Mouse (Mus musculus) left cerebral cortex, adult 8-10 months (tissue): ENCODE results near the gene Gpr101. TPM values are rescaled to one million over a fixed set of nuclear protein-coding genes. Genes with fewer than 3 reads are reported as not detected.

ENCODE experiments used
- DNase-seq, 2 experiments: peaks; one replicate each; pipeline ENCODE4 v3.0.0; 2022; ENCODE audit warnings: low spot score in 2 of 2
- total RNA-seq, 4 experiments: library from RNA; stranded (reverse); gene quantifications; 2 replicates each; pipeline ENCODE4 v1.2.4; 2022

Gene Gpr101
- 1 to 10 TPM; 2.1 to 5.3 (median 4.8) TPM for total RNA-seq

DNA sequence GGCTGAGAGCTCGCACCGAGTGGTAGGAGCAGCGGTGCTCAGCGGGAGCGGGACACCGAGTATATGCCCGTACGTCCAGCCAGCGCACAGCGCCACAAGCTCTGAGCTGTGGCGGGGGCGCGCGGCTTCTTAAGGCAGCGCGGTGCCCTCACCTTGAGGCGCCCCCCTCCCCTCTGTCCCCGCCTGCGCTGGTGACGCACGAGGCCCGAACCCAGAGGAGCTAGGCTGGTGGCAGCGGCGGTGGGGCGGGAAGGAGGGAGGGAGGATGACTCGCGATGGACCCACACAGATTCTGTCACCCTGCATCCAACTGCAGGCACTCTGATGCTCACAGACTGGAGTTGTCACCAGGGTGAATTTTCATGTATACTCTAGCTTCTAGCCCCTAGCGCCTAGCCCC lies at the start of gene Gpr101:
Gene Gpr101 (minus strand): TSS at position 124 of the 400 bp plus-strand sequence.
- DNase-seq = no peak

DNA sequence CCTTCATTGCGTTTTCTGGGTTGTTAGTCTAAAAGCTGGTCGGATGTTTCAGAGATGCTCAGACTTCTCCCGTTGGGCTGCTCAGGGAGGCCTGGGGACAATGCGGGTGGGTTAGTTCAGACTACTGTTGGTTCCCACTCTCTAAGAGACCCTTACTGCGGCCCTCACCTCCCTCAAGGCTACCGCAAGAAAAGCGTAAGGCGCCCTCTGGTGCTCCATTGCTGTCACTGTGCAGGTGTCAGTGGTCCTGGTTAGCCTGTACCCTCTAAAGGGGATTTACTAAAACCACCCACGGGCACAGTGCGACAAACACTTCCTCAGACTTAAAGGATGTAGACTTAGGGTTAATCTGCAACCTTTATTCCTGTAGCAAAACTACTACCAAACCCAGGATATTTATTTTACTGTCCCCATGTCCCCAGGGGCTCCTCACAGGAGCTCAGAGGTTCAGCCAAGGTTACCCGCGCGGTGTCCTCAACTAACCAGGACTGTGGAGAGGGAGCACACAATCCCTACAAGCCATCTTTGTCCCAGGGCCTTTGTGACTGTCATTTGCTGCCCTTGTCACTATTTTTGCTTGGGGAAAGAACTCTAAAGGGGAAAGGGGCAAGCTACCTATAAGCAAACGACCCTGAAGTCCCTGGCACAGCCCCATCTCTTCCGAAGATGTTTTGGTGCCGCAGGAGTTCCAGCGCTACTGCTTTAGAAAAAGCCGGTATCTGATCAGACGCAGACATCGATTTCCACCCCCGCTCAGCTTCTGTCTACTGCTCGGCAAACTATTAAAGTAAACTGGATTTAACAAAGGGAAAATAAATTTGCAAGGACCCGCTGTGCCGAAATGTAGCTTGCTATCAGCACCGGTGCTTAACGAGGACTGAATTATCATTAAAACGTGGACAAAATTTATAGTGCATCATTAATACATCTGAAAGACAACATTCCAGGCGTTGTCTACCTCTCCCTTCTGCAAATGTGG lies 17.8 kb upstream of the Gpr101 start:
- DNase-seq = no peak

DNA sequence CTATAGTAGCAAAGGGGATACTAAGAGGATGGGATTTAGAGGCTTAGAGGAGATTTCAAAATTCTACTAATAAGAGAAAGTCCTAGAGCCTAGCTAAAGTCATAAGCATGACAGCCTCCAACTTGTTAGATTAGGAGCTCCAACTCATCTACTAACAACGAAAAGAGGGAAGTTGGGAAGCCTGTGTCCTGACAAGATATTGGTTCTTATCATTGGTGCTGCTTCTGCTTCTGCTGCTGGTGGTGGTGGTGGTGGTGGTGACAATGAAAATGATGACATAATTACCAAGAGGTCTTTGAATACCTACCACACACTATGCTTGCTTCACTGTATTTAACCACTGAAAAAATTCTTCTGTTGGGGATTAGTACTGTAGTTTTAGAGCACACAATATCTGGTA lies 2.7 kb upstream of the Gpr101 start:
- no peak for DNase-seq

Other genes starting within 250 kb of the Gpr101 start
- gene Arhgef6, start 165.0 kb downstream of the Gpr101 start, total RNA-seq = 10 to 100 TPM; 12.2 to 19.1 (median 16.4) TPM
- 10 to 100 TPM; 55.1 to 63.6 (median 57.5) TPM for gene Rbmx, start 110.7 kb downstream of the Gpr101 start, total RNA-seq
- not detected for gene Gm364, start 94.6 kb downstream of the Gpr101 start, total RNA-seq